Mouse (Mus musculus) frontal cortex, adult (tissue): ENCODE measurements around the gene Rora.

ENCODE experiments used
- ATAC-seq: cut with Nextera tagmentation; 2 replicates; pipeline ENCODE4 v1.9.2; 2017; ENCODE audit warnings: mild to moderate bottlenecking, moderate library complexity, mixed read lengths; ENCODE audit not compliant: low TSS enrichment

The Rora gene

DNA sequence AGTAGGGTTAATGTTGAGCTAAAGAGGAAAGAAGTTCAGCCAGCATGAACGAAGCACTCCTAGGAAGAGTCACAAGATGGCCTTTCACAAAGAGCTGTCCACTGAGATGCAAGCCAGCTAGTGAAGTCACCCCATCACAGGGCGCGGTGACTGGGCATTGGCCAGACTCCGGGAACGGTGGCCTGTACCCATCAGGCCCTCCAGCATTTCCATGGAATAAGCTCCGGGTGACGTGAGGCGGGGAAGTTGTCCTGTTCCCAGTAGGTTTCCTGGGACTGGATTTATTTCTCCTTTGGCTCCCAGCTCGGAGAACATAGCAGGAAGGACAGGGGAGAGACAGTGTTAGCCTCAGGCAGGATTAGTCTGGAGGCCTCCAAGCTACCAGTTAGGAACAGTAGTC lies 481.0 kb downstream of the Rora start:
- ATAC-seq = no peak

DNA sequence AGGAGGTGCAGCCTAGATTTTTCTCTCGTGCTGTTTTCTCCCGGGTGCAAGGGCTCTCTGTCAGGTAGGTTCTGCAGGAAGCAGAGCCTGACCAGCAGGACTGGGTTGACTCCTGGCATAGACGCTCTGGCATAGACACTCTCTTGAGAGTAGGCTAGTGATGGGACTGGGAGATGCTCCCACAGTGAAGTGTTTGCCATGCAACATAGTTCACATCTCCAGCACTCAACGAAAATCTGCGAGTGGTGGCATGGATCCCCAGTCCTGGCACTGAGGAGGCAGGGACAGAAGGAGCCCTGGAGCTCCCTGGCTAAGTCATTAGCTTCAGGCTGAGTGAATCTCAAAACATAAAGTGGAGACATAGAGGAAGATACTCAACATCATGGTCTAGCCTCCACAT lies 483.2 kb downstream of the Rora start:
- ATAC-seq = peak; percentile 25; the same call in 1 of the 2 replicates

DNA sequence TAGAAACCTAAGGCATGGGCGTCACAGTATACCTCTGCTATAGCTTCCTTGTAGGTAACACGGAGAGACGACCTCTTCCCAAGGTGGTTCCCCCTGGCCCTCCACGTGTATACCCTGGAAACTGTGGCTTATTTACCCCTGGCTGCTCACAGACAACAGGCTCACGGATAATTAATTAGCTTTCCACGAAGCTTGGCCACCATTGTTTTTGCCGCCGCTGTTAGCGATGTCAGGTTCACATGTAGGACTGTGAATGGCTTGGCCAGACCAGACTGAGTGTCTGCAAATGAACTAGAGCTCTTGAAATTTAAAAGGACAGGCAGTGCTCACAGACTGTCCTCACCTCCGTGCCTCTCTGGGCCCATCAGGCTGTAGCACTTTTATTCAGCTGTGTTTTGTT lies 483.8 kb downstream of the Rora start:
- no peak for ATAC-seq

DNA sequence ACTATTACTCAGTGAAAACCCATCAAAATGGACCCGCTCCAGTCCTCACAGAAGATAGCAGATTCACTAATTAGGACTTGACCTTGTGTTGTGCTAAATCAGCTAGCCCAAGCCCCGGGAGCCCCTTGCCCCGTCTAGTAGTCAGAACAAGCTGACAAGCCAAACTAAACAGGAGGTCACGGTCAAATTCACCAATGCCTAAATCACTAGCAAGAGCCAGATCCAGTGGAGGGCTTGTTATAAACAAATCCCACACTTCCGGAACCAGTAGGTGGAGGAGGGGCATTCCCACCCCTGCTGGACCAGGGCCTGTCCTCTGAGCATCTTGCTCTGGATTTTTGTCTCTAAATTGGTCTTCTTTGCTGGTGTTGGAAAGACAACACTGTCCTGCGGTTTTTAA lies 486.6 kb downstream of the Rora start:
- ATAC-seq = no peak

- no peak for ATAC-seq
Measured at GRCm38 (mm10) chr9:69141859-69142258, 488.3 kb downstream of the Rora start.

GRCm38 (mm10) chr9:69146937-69147336 lies 493.4 kb downstream of the Rora start:
- no peak for ATAC-seq

GRCm38 (mm10) chr9:69150224-69150623 lies 496.6 kb downstream of the Rora start:
- peak; percentile 74; the same call in 1 of the 2 replicates for ATAC-seq

- ATAC-seq = no peak
Measured at GRCm38 (mm10) chr9:69154684-69155083, 501.1 kb downstream of the Rora start.

GRCm38 (mm10) chr9:69155836-69156595 lies 502.4 kb downstream of the Rora start:
- no peak for ATAC-seq

- no peak for ATAC-seq
Measured at GRCm38 (mm10) chr9:69160818-69161217, 507.2 kb downstream of the Rora start.

DNA sequence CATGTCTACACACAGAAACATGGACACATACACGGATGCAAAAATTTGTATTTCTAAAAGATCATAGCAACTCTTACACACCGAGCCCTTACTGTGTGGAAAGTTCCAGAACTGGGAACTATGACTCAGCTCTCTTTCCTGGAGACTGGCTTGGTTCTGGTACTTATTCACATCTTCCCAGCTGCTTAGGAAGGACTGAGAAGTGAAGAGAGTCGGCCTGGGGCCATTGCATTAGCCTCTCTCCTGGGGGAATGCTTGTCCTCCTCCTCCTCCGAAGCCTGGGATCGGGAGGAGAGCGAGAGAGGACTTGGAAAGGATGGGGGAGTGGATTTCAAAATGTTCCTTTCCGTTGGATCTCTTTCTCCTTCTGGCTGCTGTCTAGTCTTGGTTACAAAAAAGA lies 511.1 kb downstream of the Rora start:
- ATAC-seq = peak; percentile 74

DNA sequence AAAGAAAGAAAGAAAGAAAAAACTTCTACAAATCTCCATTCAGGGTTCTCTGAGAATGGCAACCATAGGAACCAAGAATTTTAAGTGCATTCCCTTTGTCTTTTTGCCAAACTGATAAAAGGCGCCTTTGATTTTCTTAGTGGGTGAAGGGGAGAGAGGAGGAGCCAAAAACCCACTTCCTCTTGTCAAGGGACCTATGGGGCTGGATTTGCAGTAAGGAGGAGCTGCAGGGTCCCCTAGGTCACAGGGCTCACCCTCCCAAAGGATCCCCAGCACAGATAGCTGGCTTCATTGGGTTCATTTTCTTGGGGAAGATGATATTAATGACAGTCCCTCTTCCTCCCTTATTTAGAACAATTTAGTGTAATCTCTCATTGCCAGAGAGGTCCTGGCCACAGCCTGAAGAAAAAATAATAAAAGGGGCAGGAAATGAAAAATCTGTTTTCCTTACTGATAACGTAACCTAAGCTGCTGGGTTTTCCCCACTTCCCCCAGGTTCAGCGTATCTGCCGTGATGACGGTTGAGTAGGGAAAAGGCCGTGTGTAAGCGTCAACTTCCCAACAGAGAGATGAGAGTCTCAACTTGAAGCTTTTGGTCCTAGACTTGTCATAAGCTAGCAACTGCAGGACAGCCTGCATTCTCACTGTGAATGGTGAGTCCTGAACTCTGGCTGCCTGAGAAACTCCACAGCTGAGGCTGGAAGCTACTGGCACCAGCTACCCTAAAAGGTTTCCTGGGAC lies 511.7 kb downstream of the Rora start:
- no peak for ATAC-seq

DNA sequence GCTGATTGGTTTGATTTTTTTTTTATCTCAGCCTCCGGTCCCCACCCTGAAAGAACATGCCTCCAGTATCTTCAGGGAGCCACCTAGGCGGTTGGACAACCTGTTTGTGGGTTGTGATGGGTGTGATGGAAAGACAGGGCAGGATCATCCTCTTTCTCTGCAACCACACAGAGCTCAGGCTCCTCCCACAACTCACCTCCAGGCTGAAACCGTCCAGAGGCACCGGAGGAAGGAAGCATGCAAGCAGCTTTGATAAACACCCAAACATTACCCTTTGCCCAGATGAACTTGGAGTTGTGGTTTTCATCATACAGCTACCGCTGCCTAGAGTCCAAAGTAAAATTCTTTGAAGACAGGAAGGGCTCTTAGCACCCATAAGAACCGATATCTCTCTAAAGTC lies 520.5 kb downstream of the Rora start:
- ATAC-seq = no peak

GRCm38 (mm10) chr9:69174527-69175116 lies 521.0 kb downstream of the Rora start:
- ATAC-seq = no peak

DNA sequence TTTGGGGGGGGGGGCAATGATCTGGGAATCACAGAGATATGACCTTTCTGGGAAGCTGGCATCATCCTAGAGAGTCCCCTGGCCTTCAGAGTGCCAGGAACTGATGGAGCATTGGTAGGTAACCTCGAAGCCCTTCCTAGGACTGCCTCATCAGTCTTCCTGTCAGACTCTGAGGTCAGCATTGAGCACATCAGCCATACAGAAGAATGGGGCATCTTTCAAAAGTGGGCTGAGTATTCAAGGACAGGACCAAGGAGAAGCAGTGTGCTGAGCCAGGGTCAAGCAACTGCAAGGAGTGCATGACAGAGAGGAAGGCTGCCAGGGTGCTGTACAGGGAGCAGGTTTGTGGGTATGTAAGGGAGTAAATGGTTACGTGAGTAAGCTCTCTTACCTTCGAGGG lies 523.4 kb downstream of the Rora start:
- ATAC-seq = no peak

DNA sequence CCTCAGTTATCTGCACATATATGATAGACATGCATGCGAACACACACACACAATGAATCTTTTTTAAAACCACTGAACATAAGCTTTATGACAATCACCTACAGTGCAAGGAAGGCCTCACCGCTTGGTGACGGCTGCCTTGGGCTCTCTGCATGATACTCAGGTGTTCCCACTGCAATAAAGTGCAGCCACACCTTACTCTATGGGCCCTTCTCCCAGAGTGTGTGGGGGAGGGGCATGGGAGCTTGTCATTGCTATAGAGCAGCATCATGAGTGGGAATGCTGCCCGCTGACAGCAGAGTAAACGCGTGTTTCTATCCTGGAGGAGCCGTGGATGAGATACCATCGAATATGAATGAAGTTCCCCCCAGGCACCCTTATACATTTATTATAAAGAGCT lies 525.6 kb downstream of the Rora start:
- ATAC-seq = no peak

DNA sequence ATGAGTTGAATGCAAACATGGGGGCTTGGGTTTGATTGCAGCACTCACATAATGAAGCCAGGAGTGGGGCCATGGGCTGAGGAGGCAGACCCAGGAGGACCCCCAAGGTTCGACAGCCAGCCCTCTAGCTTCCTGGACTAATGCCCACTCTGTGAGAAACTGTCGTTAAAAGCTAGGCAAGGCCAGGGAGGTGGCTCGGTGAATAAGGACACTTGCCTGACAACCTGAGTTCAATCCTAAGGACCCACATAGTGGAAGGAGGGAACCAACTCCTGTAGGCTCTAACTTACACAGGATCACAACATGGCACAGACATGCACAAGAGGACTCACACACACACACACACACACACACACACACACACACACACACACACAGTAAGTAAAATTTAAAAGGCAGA lies 527.4 kb downstream of the Rora start:
- no peak for ATAC-seq

DNA sequence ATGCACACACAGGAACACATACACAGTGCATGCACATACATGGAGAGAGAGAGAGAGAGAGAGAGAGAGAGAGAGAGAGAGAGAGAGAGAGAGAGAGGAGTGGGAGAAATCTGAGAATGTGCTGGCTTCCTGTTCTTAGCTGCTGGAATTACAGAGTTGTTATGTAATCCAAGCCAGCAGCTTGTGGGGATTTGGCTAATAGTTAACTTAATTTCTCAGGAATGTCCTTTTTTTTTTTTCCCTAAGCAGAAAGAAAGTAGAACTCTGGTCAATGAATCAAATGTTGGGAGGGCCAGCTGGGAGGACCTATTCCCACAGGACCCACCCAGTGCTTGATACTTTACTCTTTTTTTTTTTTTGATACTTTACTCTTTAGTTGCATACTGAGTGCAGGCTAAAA lies 527.8 kb downstream of the Rora start:
- ATAC-seq = no peak

DNA sequence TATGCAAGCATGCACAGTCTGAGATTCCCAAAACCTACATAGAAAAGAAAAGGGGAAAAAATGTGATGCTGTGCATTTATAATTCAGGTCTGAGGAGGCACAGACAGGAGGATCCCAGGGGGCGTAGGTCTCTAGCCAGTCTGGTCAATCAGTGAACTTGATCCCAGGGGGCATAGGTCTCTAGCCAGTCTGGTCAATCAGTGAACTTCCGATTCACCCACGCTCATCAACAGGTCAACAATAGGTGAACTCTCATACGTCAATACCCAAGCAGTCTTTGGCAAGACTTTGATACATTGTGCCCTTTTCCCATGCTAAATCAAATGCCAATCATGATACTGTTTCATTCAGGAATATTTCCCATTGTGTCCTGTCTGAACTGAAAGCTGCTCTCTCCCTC lies 530.3 kb downstream of the Rora start:
- no peak for ATAC-seq

DNA sequence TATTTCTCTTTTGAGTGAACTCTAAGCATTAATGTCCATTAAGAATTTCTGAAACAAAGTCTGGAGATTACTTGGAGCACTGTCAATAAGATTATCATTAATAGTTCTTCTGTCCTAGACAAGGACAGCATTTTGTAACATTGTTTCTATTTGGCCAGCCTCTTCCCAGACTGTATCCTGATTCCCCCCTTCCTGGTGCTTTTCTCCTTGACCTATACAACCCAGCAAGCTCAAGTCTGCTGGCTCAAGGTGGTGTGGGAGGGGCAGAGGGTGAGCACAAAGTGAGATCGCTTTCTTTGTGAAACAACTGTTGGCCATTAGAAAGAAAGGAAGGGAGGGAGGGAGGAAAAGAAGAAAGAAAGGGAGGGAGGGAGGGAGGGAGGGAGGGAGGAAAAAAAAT lies 537.1 kb downstream of the Rora start:
- no peak for ATAC-seq

DNA sequence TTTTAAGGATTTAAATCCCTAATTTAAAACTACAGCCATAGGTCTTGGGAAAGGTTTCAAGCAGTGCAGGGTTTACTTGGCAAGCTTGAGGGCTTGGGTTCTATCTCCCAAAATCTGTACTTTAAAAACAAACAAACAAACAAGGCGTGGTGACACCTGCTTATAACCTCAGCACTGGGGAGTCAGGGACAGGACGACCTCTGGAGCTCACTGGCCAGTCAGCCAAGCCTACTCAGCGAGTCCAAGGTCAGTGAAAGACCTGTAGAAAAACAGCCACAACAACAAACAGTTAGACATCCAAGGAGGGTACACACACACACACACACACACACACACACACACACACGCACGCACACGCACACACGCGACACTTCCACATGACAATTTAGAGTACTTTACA lies 538.9 kb downstream of the Rora start:
- ATAC-seq = no peak

DNA sequence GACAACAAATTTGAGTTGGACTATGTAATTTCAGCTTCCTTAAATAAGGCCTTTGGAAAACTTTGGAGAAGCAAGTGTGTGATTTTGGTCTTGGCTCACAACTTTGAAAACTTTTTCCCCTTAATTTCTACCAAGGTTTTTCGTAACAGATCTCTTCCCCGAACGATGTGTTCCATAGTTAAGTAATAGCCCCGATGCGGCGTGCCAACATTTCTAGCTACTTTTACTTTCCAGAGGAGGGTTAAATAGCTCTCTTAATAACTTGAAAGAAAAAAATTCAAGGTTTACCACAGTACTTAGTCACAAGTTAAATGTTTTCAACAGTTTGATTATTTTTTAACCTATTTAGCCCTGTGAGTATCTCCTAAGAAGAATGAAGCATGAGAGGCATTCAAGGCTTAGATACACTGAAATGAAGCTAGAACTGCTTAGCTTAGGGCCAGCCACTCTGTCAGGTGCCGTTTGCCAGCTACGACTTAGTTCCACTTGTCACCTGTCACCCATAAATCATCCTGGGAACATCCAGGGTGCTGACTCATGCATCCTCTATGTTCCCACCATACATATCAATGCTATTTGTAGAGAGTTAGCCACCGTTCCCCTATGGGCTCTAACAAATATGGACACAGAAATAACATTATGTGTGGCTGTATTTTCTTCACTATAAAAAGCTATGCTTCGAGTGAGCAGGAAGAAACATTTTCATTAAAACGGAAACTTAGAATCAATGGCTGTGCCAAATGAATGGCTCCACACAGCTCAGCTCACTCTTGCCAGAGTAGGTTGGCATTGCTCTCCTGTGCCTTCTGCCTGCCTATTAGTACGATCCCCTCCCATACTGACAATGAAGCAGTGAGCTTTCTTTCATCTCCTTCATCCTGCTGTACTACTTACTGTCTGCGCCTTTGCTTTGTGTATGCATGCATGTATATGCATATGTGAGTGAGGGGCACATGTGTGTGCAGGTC lies 541.3 kb downstream of the Rora start:
- ATAC-seq = no peak; the same call in 1 of the 2 replicates
